Mouse (Mus musculus) embryonic facial prominence, embryonic 11.5 days (tissue): ENCODE measurements around the gene H2al2c. TPM values are rescaled to one million over a fixed set of nuclear protein-coding genes. Genes with fewer than 3 reads are reported as not detected.
"Not testable (repeated sequence)": the region's sequence is repeated elsewhere in the genome, so short reads cannot be mapped to it uniquely, and the experiment has no call there.

Source experiments
- ATAC-seq: fragments of 200-750 bp; cut with Nextera tagmentation; replicated peaks from 2 replicates; pipeline ENCODE4 v1.8.0; 2017; ENCODE audit warnings: low read depth; ENCODE audit not compliant: insufficient number of reproducible peaks, low FRiP score, low TSS enrichment
- DNase-seq: peaks from one replicate; pipeline ENCODE4 v3.0.0-alpha.2; 2015; ENCODE audit warnings: low spot score
- H3K27ac ChIP-seq: fragments of 300-500 bp; sonication (generic); replicated peaks from 2 replicates; pipeline ENCODE4 v1.5.1; 2014; ENCODE audit warnings: mild to moderate bottlenecking, low read depth, low read length, control low read depth
- H3K27me3 ChIP-seq: fragments of 300-500 bp; sonication (generic); 2 replicates; pipeline ENCODE4 v1.6.1; 2014; ENCODE audit warnings: mild to moderate bottlenecking, low read length, moderate library complexity, mixed read lengths; ENCODE audit not compliant: control insufficient read depth, insufficient read depth
- H3K36me3 ChIP-seq: fragments of 300-500 bp; sonication (generic); replicated peaks from 2 replicates; pipeline ENCODE4 v1.6.1; 2014; ENCODE audit warnings: low read depth, mild to moderate bottlenecking, low read length, moderate library complexity, mixed read lengths; ENCODE audit not compliant: control insufficient read depth, insufficient read depth
- H3K4me1 ChIP-seq: fragments of 300-500 bp; sonication (generic); 2 replicates; pipeline ENCODE4 v1.6.1; 2014; ENCODE audit warnings: low read length, mixed read lengths; ENCODE audit not compliant: control insufficient read depth, insufficient read depth
- H3K4me2 ChIP-seq: fragments of 300-500 bp; sonication (generic); 2 replicates; pipeline ENCODE4 v1.6.1; 2014; ENCODE audit warnings: low read depth, mild to moderate bottlenecking, control low read depth, low read length, moderate library complexity
- H3K4me3 ChIP-seq: fragments of 300-500 bp; sonication (generic); 2 replicates; pipeline ENCODE4 v1.5.1; 2014; ENCODE audit warnings: low read depth, low read length, control low read depth
- H3K9ac ChIP-seq: fragments of 300-500 bp; sonication (generic); replicated peaks from 2 replicates; pipeline ENCODE4 v1.6.1; 2014; ENCODE audit warnings: mild to moderate bottlenecking, control low read depth, low read length
- H3K9me3 ChIP-seq: fragments of 300-500 bp; sonication (generic); replicated peaks from 2 replicates; pipeline ENCODE4 v1.6.1; 2016; ENCODE audit warnings: mild to moderate bottlenecking, low read length, inconsistent platforms, mixed read lengths; ENCODE audit not compliant: control insufficient read depth
- WGBS: fragments of 180-500 bp; shearing (Covaris S2); extraction: QIAGEN DNeasy Blood & Tissue Kit; methylation state at CpG from one replicate; pipeline ENCODE4 v1.1.7; 2014; 5-methylcytosine and 5-hydroxymethylcytosine counted together
- polyA plus RNA-seq: library from polyadenylated mRNA; unstranded; fragments of >200 nt; fragmentation: Nextera tagmentation; extraction: Ambion mirVana; gene quantifications from 2 replicates; pipeline ENCODE4 v1.2.1, GENCODE M21; 2014

Gene H2al2c
- polyA plus RNA-seq, result not detected in 2 replicates

GRCm38 (mm10) chrY:2598799-2599198 is at the start of gene H2al2c:
Gene H2al2c (plus strand): TSS chrY:2599099.
- no CpG with 5 or more reads among the region's 4 CpGs for WGBS
- not testable (repeated sequence) for H3K9me3 ChIP-seq, H3K9ac ChIP-seq, H3K4me3 ChIP-seq, H3K4me2 ChIP-seq, H3K36me3 ChIP-seq, ATAC-seq, H3K27me3 ChIP-seq, DNase-seq, H3K27ac ChIP-seq, H3K4me1 ChIP-seq

Other genes starting within 250 kb of the H2al2c start
- gene Sry, start 64.6 kb downstream of the H2al2c start, polyA plus RNA-seq, result not detected in 2 replicates
- not detected in 2 replicates for gene H2al2b, start 121.6 kb downstream of the H2al2c start, polyA plus RNA-seq
- gene Gm4064, start 197.1 kb downstream of the H2al2c start, polyA plus RNA-seq, result not detected in 2 replicates
- not detected in 2 replicates for gene Rbmy, start 231.6 kb downstream of the H2al2c start, polyA plus RNA-seq
- gene Gm10256, start 231.6 kb downstream of the H2al2c start, polyA plus RNA-seq, result not detected in 2 replicates